Mouse (Mus musculus) 416B (cell line): ENCODE results near the gene Hmgb2.
"Not testable (repeated sequence)": the region's sequence is repeated elsewhere in the genome, so short reads cannot be mapped to it uniquely, and the experiment has no call there.

ENCODE experiments used
- DNase-seq: peaks from one replicate; pipeline ENCODE4 v3.0.0; 2011; ENCODE audit warnings: low read depth

Hmgb2 gene

GRCm38 (mm10) chr8:57511316-57512118, at the start of gene Hmgb2:
TSS of gene Hmgb2 (plus strand) at chr8:57511907.
- DNase-seq = peak; percentile 100

- peak; percentile 39 for DNase-seq
Observed at GRCm38 (mm10) chr8:57462839-57463238, 48.9 kb upstream of the Hmgb2 start.

- DNase-seq = no peak
Observed at GRCm38 (mm10) chr8:57463757-57464156, 48.0 kb upstream of the Hmgb2 start.

- no peak for DNase-seq
Observed at GRCm38 (mm10) chr8:57468624-57469023, 43.1 kb upstream of the Hmgb2 start.

GRCm38 (mm10) chr8:57470863-57471262, 40.8 kb upstream of the Hmgb2 start:
- DNase-seq = no peak

- DNase-seq = no peak
Observed at GRCm38 (mm10) chr8:57473751-57474150, 38.0 kb upstream of the Hmgb2 start.

GRCm38 (mm10) chr8:57478406-57478805, 33.3 kb upstream of the Hmgb2 start:
- peak; percentile 53 for DNase-seq

- peak; percentile 49 for DNase-seq
Observed at GRCm38 (mm10) chr8:57479700-57480099, 32.0 kb upstream of the Hmgb2 start.

- no peak for DNase-seq
Observed at GRCm38 (mm10) chr8:57480606-57481005, 31.1 kb upstream of the Hmgb2 start.

GRCm38 (mm10) chr8:57486491-57487440, 24.9 kb upstream of the Hmgb2 start:
- DNase-seq = peak; percentile 59

- DNase-seq = peak; percentile 99
Observed at GRCm38 (mm10) chr8:57487441-57488155, 24.1 kb upstream of the Hmgb2 start, which contains the start of gene Sap30. TSS of gene Sap30 (minus strand) at chr8:57487860.

GRCm38 (mm10) chr8:57488312-57488765, 23.4 kb upstream of the Hmgb2 start:
- peak; percentile 90 for DNase-seq

GRCm38 (mm10) chr8:57489366-57489765, 22.3 kb upstream of the Hmgb2 start:
- DNase-seq = no peak

- no peak for DNase-seq
Observed at GRCm38 (mm10) chr8:57489896-57490295, 21.8 kb upstream of the Hmgb2 start.

GRCm38 (mm10) chr8:57491873-57492272, 19.8 kb upstream of the Hmgb2 start:
- DNase-seq = no peak

GRCm38 (mm10) chr8:57498494-57498846, 13.2 kb upstream of the Hmgb2 start:
- DNase-seq = no peak

GRCm38 (mm10) chr8:57498847-57499511, 12.7 kb upstream of the Hmgb2 start:
- DNase-seq = no peak

- DNase-seq = peak; percentile 72
Observed at GRCm38 (mm10) chr8:57503641-57504040, 8.1 kb upstream of the Hmgb2 start.

- DNase-seq = not testable (repeated sequence)
Observed at GRCm38 (mm10) chr8:57505500-57505899, 6.2 kb upstream of the Hmgb2 start.

GRCm38 (mm10) chr8:57507556-57508063, 4.1 kb upstream of the Hmgb2 start:
- DNase-seq = no peak

- DNase-seq = no peak
Observed at GRCm38 (mm10) chr8:57508657-57509056, 3.0 kb upstream of the Hmgb2 start.
